Mouse (Mus musculus) olfactory bulb, adult 2 months (tissue): ENCODE measurements around the gene Lnx2.

Experiments
- CTCF ChIP-seq: fragments of 200-500 bp; IDR thresholded peaks from 2 replicates; pipeline ENCODE4 v1.5.1; 2012; ENCODE audit warnings: low read depth, mild to moderate bottlenecking, low read length, moderate library complexity; ENCODE audit not compliant: insufficient read depth
- POLR2A ChIP-seq: fragments of 200-500 bp; IDR thresholded peaks from 2 replicates; pipeline ENCODE4 v1.6.1; 2012; ENCODE audit warnings: mild to moderate bottlenecking, low read depth, low read length, moderate library complexity; ENCODE audit not compliant: insufficient read depth

- TF ChIP-seq CTCF: no peak
- no peak for TF ChIP-seq POLR2A
Measured at GRCm38 (mm10) chr5:147023245-147023970, 53.0 kb downstream of the Lnx2 start.
